Mouse (Mus musculus) MEL (cell line): ENCODE data around the gene Rab37. TPM values are rescaled to one million over a fixed set of nuclear protein-coding genes. Genes with fewer than 3 reads are reported as not detected.

ENCODE experiments used
- DNase-seq: peaks from one replicate; pipeline ENCODE4 v3.0.0; 2011; ENCODE audit warnings: low read depth, low spot score
- H3K27ac ChIP-seq: 2 replicates; pipeline ENCODE4 v1.5.1; 2012; ENCODE audit warnings: low read depth, mild to moderate bottlenecking, control low read depth, low read length, moderate library complexity; ENCODE audit not compliant: control insufficient read depth
- H3K27me3 ChIP-seq, 2 experiments: fragments of 150-350 bp in 1 of 2; sonication (generic) in 1 of 2; 2 replicates each; pipeline ENCODE4 v1.6.1; 2012; ENCODE audit warnings: low read length in 2 of 2, mild to moderate bottlenecking in 2 of 2, improper control_type of control experiment in 1 of 2, moderate library complexity in 1 of 2; ENCODE audit not compliant: insufficient read depth in 2 of 2, control insufficient read depth in 1 of 2
- H3K36me3 ChIP-seq, 2 experiments: 2 replicates each; pipeline ENCODE4 v1.6.1; 2012 to 2014; ENCODE audit warnings: low read length in 2 of 2, improper control_type of control experiment in 1 of 2, inconsistent platforms in 1 of 2, mild to moderate bottlenecking in 1 of 2; ENCODE audit not compliant: insufficient read depth in 2 of 2, control insufficient read depth in 1 of 2
- H3K4me1 ChIP-seq, 2 experiments: fragments of 150-350 bp in 1 of 2; sonication (generic) in 1 of 2; 2 replicates each; pipeline ENCODE4 v1.6.1; 2012; ENCODE audit warnings: low read length in 2 of 2, improper control_type of control experiment in 1 of 2, mild to moderate bottlenecking in 1 of 2; ENCODE audit not compliant: insufficient read depth in 2 of 2, control insufficient read depth in 1 of 2
- H3K4me3 ChIP-seq, 2 experiments: fragments of 150-350 bp in 1 of 2; sonication (generic) in 1 of 2; 2 replicates each; pipeline ENCODE4 v1.5.1; 2012; ENCODE audit warnings: low read depth in 2 of 2, low read length in 2 of 2, mild to moderate bottlenecking in 2 of 2, moderate library complexity in 2 of 2, control low read depth in 1 of 2, improper control_type of control experiment in 1 of 2; ENCODE audit not compliant: control insufficient read depth in 1 of 2, insufficient read depth in 1 of 2
- H3K79me2 ChIP-seq: 2 replicates; pipeline ENCODE4 v1.6.1; 2012; ENCODE audit warnings: mild to moderate bottlenecking, low read length, moderate library complexity; ENCODE audit not compliant: control insufficient read depth, poor library complexity, insufficient read depth
- H3K9ac ChIP-seq: 2 replicates; pipeline ENCODE4 v1.6.1; 2012; ENCODE audit warnings: low read depth, mild to moderate bottlenecking, control low read depth, low read length, moderate library complexity; ENCODE audit not compliant: control insufficient read depth, poor library complexity, severe bottlenecking
- H3K9me3 ChIP-seq: fragments of 150-350 bp; sonication (generic); replicated peaks from 2 replicates; pipeline ENCODE4 v1.6.1; 2012; ENCODE audit warnings: mild to moderate bottlenecking, low read length, improper control_type of control experiment, moderate library complexity; ENCODE audit not compliant: insufficient read depth
- CHD2 ChIP-seq: IDR thresholded peaks from 2 replicates; pipeline ENCODE4 v1.6.1; 2011; ENCODE audit warnings: low read length, improper control_type of control experiment
- ELF1 ChIP-seq: IDR thresholded peaks from 2 replicates; pipeline ENCODE4 v1.6.1; 2014; ENCODE audit warnings: low read depth, mild to moderate bottlenecking, inconsistent platforms, low read length, improper control_type of control experiment, moderate library complexity
- EP300 ChIP-seq, 2 experiments: IDR thresholded peaks; 2 replicates each; pipeline ENCODE4 v1.6.1; 2011; ENCODE audit warnings: improper control_type of control experiment in 2 of 2, low read length in 2 of 2, low read depth in 1 of 2, mild to moderate bottlenecking in 1 of 2
- GATA1 ChIP-seq: IDR thresholded peaks from 2 replicates; pipeline ENCODE4 v1.6.1; 2011; ENCODE audit warnings: low read depth, low read length, improper control_type of control experiment
- HCFC1 ChIP-seq: IDR thresholded peaks from 2 replicates; pipeline ENCODE4 v1.6.1; 2012; ENCODE audit warnings: low read depth, mild to moderate bottlenecking, inconsistent platforms, low read length, improper control_type of control experiment, moderate library complexity
- KAT2A ChIP-seq: conservative IDR thresholded peaks from 2 replicates; pipeline ENCODE4 v1.6.1; 2012; ENCODE audit warnings: low read depth, low read length, improper control_type of control experiment, inconsistent platforms
- MAFK ChIP-seq: IDR thresholded peaks from 2 replicates; pipeline ENCODE4 v1.6.1; 2011; ENCODE audit warnings: low read depth, mild to moderate bottlenecking, low read length, improper control_type of control experiment, borderline replicate concordance
- MEF2A ChIP-seq: IDR thresholded peaks from 2 replicates; pipeline ENCODE4 v1.6.1; 2014; ENCODE audit warnings: low read depth, mild to moderate bottlenecking, inconsistent platforms, low read length, improper control_type of control experiment; ENCODE audit not compliant: poor library complexity, insufficient replicate concordance, severe bottlenecking; ENCODE audit errors: extremely low read depth
- MXI1 ChIP-seq: IDR thresholded peaks from 2 replicates; pipeline ENCODE4 v1.6.1; 2011; ENCODE audit warnings: mild to moderate bottlenecking, low read depth, low read length, improper control_type of control experiment
- POLR2A ChIP-seq, 2 experiments: IDR thresholded peaks; 2 replicates each; pipeline ENCODE4 v1.6.1; 2011 to 2012; ENCODE audit warnings: low read length in 2 of 2, mild to moderate bottlenecking in 2 of 2, control low read depth in 1 of 2, improper control_type of control experiment in 1 of 2, low read depth in 1 of 2, moderate library complexity in 1 of 2; ENCODE audit not compliant: control insufficient read depth in 1 of 2, insufficient read depth in 1 of 2, poor library complexity in 1 of 2
- RAD21 ChIP-seq: IDR thresholded peaks from 2 replicates; pipeline ENCODE4 v1.6.1; 2011; ENCODE audit warnings: mild to moderate bottlenecking, low read depth, low read length, improper control_type of control experiment
- SMC3 ChIP-seq: IDR thresholded peaks from 2 replicates; pipeline ENCODE4 v1.6.1; 2011; ENCODE audit warnings: low read depth, low read length, improper control_type of control experiment
- TBP ChIP-seq: IDR thresholded peaks from 2 replicates; pipeline ENCODE4 v1.8.0; 2011; ENCODE audit warnings: low read depth, low read length, improper control_type of control experiment
- TCF12 ChIP-seq: IDR thresholded peaks from 2 replicates; pipeline ENCODE4 v1.6.1; 2014; ENCODE audit warnings: low read depth, mild to moderate bottlenecking, inconsistent platforms, low read length, improper control_type of control experiment, moderate library complexity
- UBTF ChIP-seq: IDR thresholded peaks from 2 replicates; pipeline ENCODE4 v1.6.1; 2012; ENCODE audit warnings: low read depth, mild to moderate bottlenecking, inconsistent platforms, low read length, improper control_type of control experiment, moderate library complexity, borderline replicate concordance; ENCODE audit not compliant: insufficient read depth
- USF2 ChIP-seq, 2 experiments: IDR thresholded peaks; 2 replicates each; pipeline ENCODE4 v1.6.1; 2011 to 2012; ENCODE audit warnings: improper control_type of control experiment in 2 of 2, low read length in 2 of 2, borderline replicate concordance in 1 of 2, inconsistent platforms in 1 of 2, low read depth in 1 of 2, mild to moderate bottlenecking in 1 of 2; ENCODE audit not compliant: insufficient read depth in 1 of 2
- ZKSCAN1 ChIP-seq: IDR thresholded peaks from 2 replicates; pipeline ENCODE4 v1.6.1; 2012; ENCODE audit warnings: low read depth, mild to moderate bottlenecking, inconsistent platforms, low read length, improper control_type of control experiment, moderate library complexity
- ZNF384 ChIP-seq: IDR thresholded peaks from 2 replicates; pipeline ENCODE4 v1.6.1; 2012; ENCODE audit warnings: low read depth, mild to moderate bottlenecking, inconsistent platforms, low read length, improper control_type of control experiment
- polyA plus RNA-seq, 2 experiments: library from polyadenylated mRNA; stranded (reverse) in 1 of 2; unstranded in 1 of 2; fragments of >175 nt in 1 of 2; fragments of >200 nt in 1 of 2; gene quantifications; 2 replicates each; pipeline versions ENCODE4 v1.2.1 to v1.2.4; 2012; ENCODE audit warnings: low replicate concordance in 2 of 2, low read depth in 1 of 2; ENCODE audit not compliant: insufficient read length in 2 of 2, insufficient read depth in 1 of 2, missing spikeins in 1 of 2
- total RNA-seq: library from RNA; depleted of rRNA; stranded (reverse); fragments of 300-350 nt; gene quantifications from 2 replicates; pipeline ENCODE4 v1.2.3, GENCODE M21; 2012

Rab37 gene
- total and polyA plus RNA-seq, 3 experiments: 14.6 to 20.6 TPM; not detected in 1

- Histone ChIP-seq H3K79me2 (no peaks in the 10 kb centered on the region), H3K9ac (no peak overlapping the region), H3K27me3 (no peaks in the 10 kb centered on the region), H3K27ac (no peak overlapping the region), H3K4me1 (peaks cover 6 to 19% of the 10 kb centered on the region in 2 experiments; a peak in 3 of 4 replicates), H3K9me3 (no peaks in the 10 kb centered on the region), H3K4me3 (no peak overlapping the region), H3K36me3 (peaks cover 0 to 6% of the 10 kb centered on the region in 2 experiments; a peak in 1 of 4 replicates)
- DNase-seq: no peak
- TF ChIP-seq HCFC1: no peak
Measured at GRCm38 (mm10) chr11:115075407-115075806, 15.8 kb upstream of the Rab37 start.

- H3K27me3 ChIP-seq: no peaks in the 10 kb centered on the region
- TF ChIP-seq EP300 (IDR thresholded peaks at IDR 0.05; ENCODE audit: low read depth in 1 of 2, low read length in 2 of 2) (peak; percentile 20 to 43; a peak in 2 of 4 replicates), MXI1 (no peak), GATA1 (peak; percentile 62), RAD21 (no peak)
Measured at GRCm38 (mm10) chr11:115075859-115076258, 15.4 kb upstream of the Rab37 start.

GRCm38 (mm10) chr11:115077436-115077835 lies 13.8 kb upstream of the Rab37 start:
- DNase-seq: no peak
- no peak overlapping the region for H3K9ac ChIP-seq
- peaks cover 6 to 19% of the 10 kb centered on the region in 2 experiments; a peak in 3 of 4 replicates for H3K4me1 ChIP-seq
- H3K27ac ChIP-seq: no peak overlapping the region
- peaks cover 0 to 6% of the 10 kb centered on the region in 2 experiments; a peak in 1 of 4 replicates for H3K36me3 ChIP-seq
- no peak overlapping the region for H3K4me3 ChIP-seq
- no peak for TF ChIP-seq ELF1
- no peak for TF ChIP-seq TBP
- TF ChIP-seq ZKSCAN1: no peak
- no peak for TF ChIP-seq USF2 (IDR thresholded peaks at IDR 0.05; ENCODE audit: borderline replicate concordance in 1 of 2, insufficient read depth in 1 of 2, low read depth in 1 of 2, low read length in 2 of 2)
- no peak for TF ChIP-seq CHD2
- no peak for TF ChIP-seq TCF12
- TF ChIP-seq UBTF: no peak
- no peak for TF ChIP-seq KAT2A
- no peak for TF ChIP-seq HCFC1
- no peak for TF ChIP-seq MAFK
- TF ChIP-seq SMC3: no peak
- no peak for TF ChIP-seq RAD21
- no peak for TF ChIP-seq MEF2A
- TF ChIP-seq ZNF384: no peak
- no peak for TF ChIP-seq POLR2A (IDR thresholded peaks at IDR 0.05; ENCODE audit: control insufficient read depth in 1 of 2, insufficient read depth in 1 of 2, low read depth in 1 of 2, low read length in 2 of 2, poor library complexity in 1 of 2)
- H3K79me2 ChIP-seq: no peaks in the 10 kb centered on the region
- no peaks in the 10 kb centered on the region for H3K9me3 ChIP-seq
- no peaks in the 10 kb centered on the region for H3K27me3 ChIP-seq

More at GRCm38 (mm10) chr11:115075859-115076258, 15.4 kb upstream of the Rab37 start:
- Histone ChIP-seq H3K4me3 (no peak overlapping the region; a peak in 1 of 4 replicates), H3K79me2 (no peaks in the 10 kb centered on the region), H3K9me3 (no peaks in the 10 kb centered on the region), H3K36me3 (peaks cover 0 to 6% of the 10 kb centered on the region in 2 experiments; a peak in 1 of 4 replicates), H3K4me1 (peaks cover 6 to 19% of the 10 kb centered on the region in 2 experiments; a peak in 3 of 4 replicates), H3K27ac (no peak overlapping the region), H3K9ac (no peak overlapping the region)
- peak; percentile 41 for DNase-seq
